Mouse (Mus musculus) lung, adult 2 months (tissue): Measurements from ENCODE around the gene Osbpl8.

Experiments used
- CTCF ChIP-seq: fragments of 200-500 bp; IDR thresholded peaks from 2 replicates; pipeline ENCODE4 v1.5.1; 2011; ENCODE audit warnings: mild to moderate bottlenecking, low read length, control low read depth; ENCODE audit not compliant: insufficient read depth
- POLR2A ChIP-seq: fragments of 200-500 bp; IDR thresholded peaks from 2 replicates; pipeline ENCODE4 v1.6.1; 2011; ENCODE audit warnings: low read depth, mild to moderate bottlenecking, control low read depth, low read length, borderline replicate concordance; ENCODE audit errors: extremely low read depth

GRCm38 (mm10) chr10:111308850-111309501 is 144.4 kb downstream of the Osbpl8 start:
- TF ChIP-seq POLR2A: no peak
- no peak for TF ChIP-seq CTCF
